Mouse (Mus musculus): Measurements from ENCODE around the gene Slc25a27. TPM values are rescaled to one million over a fixed set of nuclear protein-coding genes. Genes with fewer than 3 reads are reported as not detected.

Slc25a27 gene
- total and polyA plus RNA-seq, 3 experiments = 0.13 to 0.49 (median 0.40) TPM

DNA sequence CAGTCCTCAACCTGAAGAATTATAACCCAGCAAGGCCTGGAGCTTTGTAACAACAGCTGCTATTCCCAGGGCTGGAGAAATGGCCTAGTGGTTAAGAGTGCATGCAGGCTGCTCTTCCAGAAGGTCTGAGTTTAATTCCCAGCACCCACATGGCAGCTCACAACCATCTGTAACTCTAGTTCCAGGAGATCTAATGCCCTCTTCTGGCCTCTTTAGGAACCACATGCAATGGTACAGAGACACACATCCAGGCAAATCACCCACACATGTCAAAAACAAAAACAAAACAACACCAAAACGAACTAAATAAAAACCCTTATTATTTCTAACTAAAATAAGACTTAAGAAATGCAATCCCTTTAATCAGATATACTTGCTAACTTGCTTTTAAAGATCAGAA, 26.2 kb downstream of the Slc25a27 start:
- Histone ChIP-seq H3K9ac (ENCODE audit: insufficient read depth, low read depth) (no peak overlapping the region), H3K27ac (ENCODE audit: insufficient read depth, low read depth) (no peak overlapping the region), H3K36me3 (replicated peaks in 1 of 2; ENCODE audit: control insufficient read depth in 1 of 2, insufficient read depth in 1 of 2, low read length in 1 of 2) (no peaks in the 10 kb centered on the region), H3K27me3 (replicated peaks) (no peaks in the 10 kb centered on the region), H3K4me2 (ENCODE audit: insufficient read depth, low read depth, poor library complexity, severe bottlenecking) (no peak overlapping the region), H3K4me3 (replicated peaks in 1 of 3; ENCODE audit: low read depth in 2 of 3, low read length in 2 of 3, poor library complexity in 1 of 3) (no peak overlapping the region), H3K79me2 (replicated peaks; ENCODE audit: control insufficient read depth, extremely low read depth, insufficient read depth, poor library complexity, severe bottlenecking) (no peaks in the 10 kb centered on the region), H3K4me1 (ENCODE audit: control insufficient read depth in 1 of 2, insufficient read depth in 2 of 2) (no peaks in the 10 kb centered on the region), H3K9me3 (replicated peaks; ENCODE audit: low read length) (peaks cover 41% of the 10 kb centered on the region)
- no peak for DNase-seq (ENCODE audit: extremely low read depth)
- in situ Hi-C loops (cut with MboI; ENCODE audit: low pct_ligation_motif_present, low pct_unique_long_range_greater_than_20kb, low sequenced_read_pairs) (no loop called here), dilution Hi-C loops (cut with MboI; ENCODE audit: extremely low pct_ligation_motif_present, extremely low pct_unique_long_range_greater_than_20kb, low sequenced_read_pairs) (no loop called here)
- TF ChIP-seq USF1 (IDR thresholded peaks at IDR 0.05; ENCODE audit: low read depth, low read length) = no peak
- no peak for TF ChIP-seq GABPA (IDR thresholded peaks at IDR 0.05; ENCODE audit: insufficient replicate concordance, low read depth, low read length)
- TF ChIP-seq ZMIZ1 (IDR thresholded peaks at IDR 0.05; ENCODE audit: low read depth, low read length) = no peak
- TF ChIP-seq MAFK (IDR thresholded peaks at IDR 0.05; ENCODE audit: insufficient replicate concordance, low read length) = no peak
- no peak for TF ChIP-seq MAZ (IDR thresholded peaks at IDR 0.05; ENCODE audit: low read depth, low read length)
- no peak for TF ChIP-seq IRF4 (IDR thresholded peaks at IDR 0.05; ENCODE audit: low read depth, low read length)
- TF ChIP-seq JUND (conservative IDR thresholded peaks at IDR 0.05; ENCODE audit: low read depth, low read length) = no peak
- TF ChIP-seq CTCF (conservative IDR thresholded peaks at IDR 0.05 in 1 of 2, IDR thresholded peaks at IDR 0.05 in 1 of 2; ENCODE audit: low read depth in 2 of 2, low read length in 2 of 2) = no peak
- no peak for TF ChIP-seq MXI1 (IDR thresholded peaks at IDR 0.05; ENCODE audit: low read depth, low read length)
- no peak for TF ChIP-seq EP300 (IDR thresholded peaks at IDR 0.05; ENCODE audit: low read length)
- no peak for TF ChIP-seq BHLHE40 (IDR thresholded peaks at IDR 0.05; ENCODE audit: low read depth, low read length)
- TF ChIP-seq KAT2A (IDR thresholded peaks at IDR 0.05; ENCODE audit: insufficient replicate concordance, low read length) = no peak
- TF ChIP-seq NRF1 (IDR thresholded peaks at IDR 0.05; ENCODE audit: low read depth, low read length) = no peak

- no peak for TF ChIP-seq POLR2A (IDR thresholded peaks at IDR 0.05; ENCODE audit: low read depth, low read length)
- TF ChIP-seq ETS1 (conservative IDR thresholded peaks at IDR 0.05; ENCODE audit: low read depth, low read length) = no peak
- TF ChIP-seq MXI1 (IDR thresholded peaks at IDR 0.05; ENCODE audit: low read depth, low read length) = no peak
- dilution Hi-C loops (cut with MboI; ENCODE audit: extremely low pct_ligation_motif_present, extremely low pct_unique_long_range_greater_than_20kb, low sequenced_read_pairs) = no loop called here
- Histone ChIP-seq H3K4me3 (replicated peaks in 1 of 3; ENCODE audit: low read depth in 2 of 3, low read length in 2 of 3, poor library complexity in 1 of 3) (no peak overlapping the region), H3K4me1 (ENCODE audit: control insufficient read depth in 1 of 2, insufficient read depth in 2 of 2) (no peaks in the 10 kb centered on the region), H3K27ac (ENCODE audit: insufficient read depth, low read depth) (no peak overlapping the region), H3K27me3 (replicated peaks) (no peaks in the 10 kb centered on the region), H3K9me3 (replicated peaks; ENCODE audit: low read length) (peaks cover 27% of the 10 kb centered on the region), H3K4me2 (ENCODE audit: insufficient read depth, low read depth, poor library complexity, severe bottlenecking) (no peak overlapping the region), H3K79me2 (replicated peaks; ENCODE audit: control insufficient read depth, extremely low read depth, insufficient read depth, poor library complexity, severe bottlenecking) (no peaks in the 10 kb centered on the region), H3K9ac (ENCODE audit: insufficient read depth, low read depth) (no peak overlapping the region), H3K36me3 (replicated peaks in 1 of 2; ENCODE audit: control insufficient read depth in 1 of 2, insufficient read depth in 1 of 2, low read length in 1 of 2) (no peaks in the 10 kb centered on the region)
- DNase-seq (ENCODE audit: extremely low read depth) = no peak
- in situ Hi-C loops (cut with MboI; ENCODE audit: low pct_ligation_motif_present, low pct_unique_long_range_greater_than_20kb, low sequenced_read_pairs) = no loop called here
Observed at GRCm38 (mm10) chr17:43637146-43637545, 29.9 kb downstream of the Slc25a27 start.

DNA sequence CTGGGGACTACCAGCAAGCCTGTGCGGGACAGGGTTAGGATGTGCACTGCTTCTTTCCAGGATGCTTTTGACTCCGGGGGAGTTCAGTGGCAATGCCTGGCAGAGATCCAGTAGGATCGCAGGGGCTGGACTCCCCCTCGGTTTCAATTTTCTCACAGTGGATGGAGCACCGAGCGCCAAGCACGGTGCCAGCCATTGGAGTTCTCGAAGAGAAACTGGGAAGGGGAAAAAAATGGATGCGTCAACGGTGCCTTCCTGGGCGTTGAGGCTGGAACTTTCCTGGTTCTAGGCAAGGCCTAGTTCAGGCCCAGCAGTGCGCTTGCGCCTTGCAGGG, 36.6 kb downstream of the Slc25a27 start:
- in situ Hi-C loops (cut with MboI; ENCODE audit: low pct_ligation_motif_present, low pct_unique_long_range_greater_than_20kb, low sequenced_read_pairs) = no loop called here
- Histone ChIP-seq H3K27ac (ENCODE audit: insufficient read depth, low read depth) (no peak overlapping the region), H3K27me3 (replicated peaks) (no peaks in the 10 kb centered on the region), H3K9me3 (replicated peaks; ENCODE audit: low read length) (peaks cover 54% of the 10 kb centered on the region), H3K79me2 (replicated peaks; ENCODE audit: control insufficient read depth, extremely low read depth, insufficient read depth, poor library complexity, severe bottlenecking) (no peaks in the 10 kb centered on the region), H3K4me3 (replicated peaks in 1 of 3; ENCODE audit: low read depth in 2 of 3, low read length in 2 of 3, poor library complexity in 1 of 3) (no peak overlapping the region), H3K4me1 (ENCODE audit: control insufficient read depth in 1 of 2, insufficient read depth in 2 of 2) (no peaks in the 10 kb centered on the region), H3K9ac (ENCODE audit: insufficient read depth, low read depth) (no peak overlapping the region), H3K36me3 (replicated peaks in 1 of 2; ENCODE audit: control insufficient read depth in 1 of 2, insufficient read depth in 1 of 2, low read length in 1 of 2) (no peaks in the 10 kb centered on the region), H3K4me2 (ENCODE audit: insufficient read depth, low read depth, poor library complexity, severe bottlenecking) (no peak overlapping the region)
- dilution Hi-C loops (cut with MboI; ENCODE audit: extremely low pct_ligation_motif_present, extremely low pct_unique_long_range_greater_than_20kb, low sequenced_read_pairs) = no loop called here
- TF ChIP-seq JUND (conservative IDR thresholded peaks at IDR 0.05; ENCODE audit: low read depth, low read length) (no peak), MAX (IDR thresholded peaks at IDR 0.05; ENCODE audit: low read length) (no peak), POLR2AphosphoS2 (IDR thresholded peaks at IDR 0.05; ENCODE audit: low read depth, low read length) (no peak), TBP (conservative IDR thresholded peaks at IDR 0.05; ENCODE audit: low read depth, low read length) (no peak)
- DNase-seq (ENCODE audit: extremely low read depth) = no peak
